Mouse (Mus musculus): ENCODE measurements at regions not wholly inside any gene's neighbourhood (a gene's known extent, or its start where the extent isn't known, plus 50 kb on each side); places are given as distances from the start of the nearest gene placed in this dataset.
A peak's percentile ranks its signal among the peaks of the same experiment; 100 is the strongest.
"Not testable (repeated sequence)": the region's sequence is repeated elsewhere in the genome, so short reads cannot be mapped to it uniquely, and the experiment has no call there.

GRCm38 (mm10) chr12:48223298-48223697 lies 1159.2 kb upstream of the Foxg1 start:
- DNase-seq (ENCODE audit: low spot score in 2 of 2), result no peak

- peak in 1 of 2 experiments; percentile 25 for DNase-seq (ENCODE audit: low spot score in 2 of 2)
Measured at GRCm38 (mm10) chr12:48221976-48222800, 1160.3 kb upstream of the Foxg1 start.

GRCm38 (mm10) chr12:48181831-48182230 lies 1200.6 kb upstream of the Foxg1 start:
- no peak for DNase-seq (ENCODE audit: low spot score in 2 of 2)

- DNase-seq (ENCODE audit: low spot score in 2 of 2), result no peak
Measured at GRCm38 (mm10) chr12:48173926-48174601, 1208.4 kb upstream of the Foxg1 start.

- DNase-seq (ENCODE audit: low spot score in 2 of 2), result no peak
Measured at GRCm38 (mm10) chr12:48146117-48146516, 1236.3 kb upstream of the Foxg1 start.

- no peak for DNase-seq (ENCODE audit: low spot score in 2 of 2)
Measured at GRCm38 (mm10) chr12:48122996-48123395, 1259.5 kb upstream of the Foxg1 start.

GRCm38 (mm10) chr12:48099727-48100126 lies 1281.0 kb upstream of the Nova1 start:
- DNase-seq (ENCODE audit: low spot score in 2 of 2), result no peak

- no peak for DNase-seq (ENCODE audit: low spot score in 2 of 2)
Measured at GRCm38 (mm10) chr12:48086988-48087387, 1268.3 kb upstream of the Nova1 start.

GRCm38 (mm10) chr12:48083377-48083776 lies 1264.6 kb upstream of the Nova1 start:
- no peak for DNase-seq (ENCODE audit: low spot score in 2 of 2)

GRCm38 (mm10) chr12:48062620-48062942 lies 1243.9 kb upstream of the Nova1 start:
- no peak for DNase-seq (ENCODE audit: low spot score in 2 of 2)

GRCm38 (mm10) chr12:48061898-48062619 lies 1243.3 kb upstream of the Nova1 start:
- DNase-seq (ENCODE audit: low spot score in 2 of 2), result no peak

- no peak for DNase-seq (ENCODE audit: low spot score in 2 of 2)
Measured at GRCm38 (mm10) chr12:48020416-48020815, 1201.7 kb upstream of the Nova1 start.

GRCm38 (mm10) chr12:47975868-47976267 lies 1157.1 kb upstream of the Nova1 start:
- no peak for DNase-seq (ENCODE audit: low spot score in 2 of 2)

- DNase-seq (ENCODE audit: low spot score in 2 of 2), result no peak
Measured at GRCm38 (mm10) chr12:47969655-47970054, 1150.9 kb upstream of the Nova1 start.

- no peak for DNase-seq (ENCODE audit: low spot score in 2 of 2)
Measured at GRCm38 (mm10) chr12:47954330-47954729, 1135.6 kb upstream of the Nova1 start.

GRCm38 (mm10) chr12:47939491-47939890 lies 1120.8 kb upstream of the Nova1 start:
- not testable (repeated sequence) for DNase-seq (ENCODE audit: low spot score in 2 of 2)

GRCm38 (mm10) chr12:47927007-47927406 lies 1108.3 kb upstream of the Nova1 start:
- no peak for DNase-seq (ENCODE audit: low spot score in 2 of 2)
